Mouse (Mus musculus): Measurements from ENCODE around the gene AI837181. TPM values are rescaled to one million over a fixed set of nuclear protein-coding genes. Genes with fewer than 3 reads are reported as not detected.
A peak's percentile ranks its signal among the peaks of the same experiment; 100 is the strongest.
"Not testable (repeated sequence)": the region's sequence is repeated elsewhere in the genome, so short reads cannot be mapped to it uniquely, and the experiment has no call there.

The AI837181 gene
- total RNA-seq (2021), result 10 to 100 TPM; 61.9 to 70.7 TPM
- long read RNA-seq, experiment 1, transcript AI837181-202 (2 exons, 1,528 nt), result major isoform, 41 of 97 reads
- long read RNA-seq, experiment 1, transcript AI837181-201 (2 exons, 1,529 nt), result minor isoform, 5 of 97 reads
- long read RNA-seq, experiment 1, partial matches to known transcripts, result 0 of 97 reads
- long read RNA-seq, experiment 1, other reads (novel, unspliced or antisense), result 51 of 97 reads
- long read RNA-seq, experiment 2, transcript AI837181-202 (2 exons, 1,528 nt), result major isoform, 44 of 106 reads
- long read RNA-seq, experiment 2, transcript AI837181-201 (2 exons, 1,529 nt), result minor isoform, 6 of 106 reads
- long read RNA-seq, experiment 2, partial matches to known transcripts, result 0 of 106 reads
- long read RNA-seq, experiment 2, other reads (novel, unspliced or antisense), result 56 of 106 reads

DNA sequence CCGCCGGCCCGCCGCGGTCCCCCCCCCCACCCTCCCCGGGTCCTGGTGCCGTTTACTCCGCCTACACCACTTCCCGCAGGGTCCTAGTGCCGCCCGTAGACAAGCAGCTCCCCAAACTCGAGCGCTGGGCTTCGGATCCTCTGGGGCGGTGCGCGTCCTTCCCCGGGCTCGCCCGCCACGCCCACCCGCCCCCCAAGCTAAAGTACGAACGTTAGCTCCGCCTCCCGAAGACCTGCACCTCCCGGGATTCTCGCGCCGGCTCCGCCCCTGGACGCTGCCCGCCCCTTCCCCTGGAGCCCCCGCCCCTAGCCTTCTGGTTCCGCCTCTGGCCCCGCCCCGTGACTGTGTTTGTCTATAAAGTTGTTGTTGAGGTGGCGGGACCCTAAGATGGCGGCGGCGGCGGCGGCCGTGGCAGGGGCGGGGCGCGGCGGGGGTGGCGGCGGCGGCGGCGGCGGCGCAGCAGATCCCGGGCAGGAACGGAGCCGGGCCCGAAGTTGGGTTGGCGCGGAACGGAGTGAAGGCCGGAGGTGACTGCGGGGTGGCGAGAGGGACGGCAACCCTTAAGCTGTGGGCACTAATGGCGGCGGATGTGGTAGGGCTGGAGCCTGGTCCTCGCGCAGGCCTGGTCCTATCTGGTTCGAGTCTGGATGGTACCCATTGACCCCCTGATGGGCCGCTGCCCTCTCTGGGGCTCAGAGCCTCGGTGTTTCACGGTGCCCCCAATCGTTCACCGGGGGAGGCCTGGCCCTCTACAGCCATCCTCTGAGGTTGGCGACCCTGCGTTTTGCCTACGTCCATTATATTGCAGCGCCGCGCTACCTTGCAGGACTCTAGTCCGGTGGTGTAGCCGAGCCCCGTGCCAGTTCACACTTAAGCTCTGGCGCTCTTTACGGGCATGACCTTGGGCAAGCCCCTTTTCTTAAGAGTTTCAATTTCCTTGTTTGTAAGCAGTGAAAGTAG is at the start of gene AI837181, which contains the start of gene Drap1:
TSS of gene AI837181 (plus strand) at position 363 of the 960 bp plus-strand sequence.
TSS of gene Drap1 (minus strand) at position 198 of the 960 bp plus-strand sequence.
- DNase-seq (ENCODE audit: low spot score in 2 of 2), result peak; percentile 93 to 94
- no peak for TF ChIP-seq CTCF (conservative IDR thresholded peaks at IDR 0.05)
- Histone ChIP-seq H3K4me3 (peak within 1 kb of the TSS; percentile 98), H3K27ac (peak within 1 kb of the TSS; percentile 97)

DNA sequence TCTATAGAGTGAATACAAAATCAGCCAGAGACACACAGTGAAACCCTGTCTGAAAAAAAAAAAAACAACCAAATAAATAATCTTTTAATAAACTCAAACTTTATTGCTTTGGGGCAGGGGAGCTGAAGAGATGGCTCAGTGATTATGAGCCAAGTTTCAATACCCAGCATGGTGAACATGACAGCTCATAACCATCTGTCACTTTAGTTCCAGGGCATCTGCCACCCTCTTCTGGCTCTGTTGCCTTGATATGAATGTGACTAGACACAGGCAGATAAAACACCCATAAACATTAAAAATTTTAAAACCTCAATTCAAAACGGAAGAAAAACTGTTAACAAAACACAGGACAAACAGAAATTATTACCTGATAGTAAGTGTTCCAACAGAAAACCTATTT is 47.5 kb upstream of the AI837181 start:
- peak overlapping the region; percentile 82 for H3K27ac ChIP-seq
- no peak overlapping the region for H3K4me3 ChIP-seq
- TF ChIP-seq CTCF (conservative IDR thresholded peaks at IDR 0.05), result no peak
- DNase-seq (ENCODE audit: low spot score in 2 of 2), result peak; percentile 80 to 82

DNA sequence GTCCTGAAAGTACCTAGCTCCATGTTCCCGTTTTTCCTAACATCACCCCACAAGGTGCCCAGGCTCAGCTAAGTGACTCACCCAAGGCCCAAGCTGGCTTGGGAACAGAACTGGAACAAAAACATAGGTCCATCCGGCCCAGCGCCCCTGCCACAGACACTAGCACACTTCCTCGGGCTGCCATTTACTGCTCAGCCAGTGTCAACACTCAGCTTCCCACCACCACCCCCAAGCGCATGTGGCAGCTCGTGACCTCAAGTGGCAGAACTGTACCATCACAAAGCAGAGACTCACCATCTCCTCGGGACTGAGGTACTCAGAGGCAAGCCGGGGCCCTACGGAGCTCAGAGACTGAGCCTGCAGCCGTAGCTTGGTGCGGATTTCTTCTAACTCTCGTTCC is 41.6 kb upstream of the AI837181 start:
- DNase-seq (ENCODE audit: low spot score in 2 of 2), result no peak
- Histone ChIP-seq H3K27ac (no peak overlapping the region), H3K4me3 (no peak overlapping the region)
- TF ChIP-seq CTCF (conservative IDR thresholded peaks at IDR 0.05), result no peak

DNA sequence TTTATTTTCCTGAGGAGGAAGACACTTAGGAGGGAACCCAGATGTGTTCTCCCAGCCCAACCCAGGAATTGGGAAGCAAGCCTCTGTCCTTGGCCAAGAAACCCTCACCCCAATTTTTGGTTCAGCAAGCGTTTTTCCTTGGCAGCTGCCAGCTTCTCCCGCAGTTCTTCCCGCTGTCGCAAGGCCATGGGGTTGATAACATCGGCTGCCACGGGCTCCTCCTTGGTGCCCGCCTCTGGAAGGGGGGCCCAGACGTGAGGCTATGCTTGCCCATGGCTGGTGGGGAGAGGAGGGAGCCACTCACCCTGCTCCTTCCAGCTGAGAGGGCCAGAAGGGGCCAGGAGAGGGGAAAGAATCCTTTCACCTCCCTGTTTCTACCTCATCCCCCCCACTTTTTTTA is 40.2 kb upstream of the AI837181 start:
- DNase-seq (ENCODE audit: low spot score in 2 of 2), result no peak
- H3K27ac ChIP-seq, result no peak overlapping the region
- TF ChIP-seq CTCF (conservative IDR thresholded peaks at IDR 0.05), result no peak
- H3K4me3 ChIP-seq, result no peak overlapping the region

DNA sequence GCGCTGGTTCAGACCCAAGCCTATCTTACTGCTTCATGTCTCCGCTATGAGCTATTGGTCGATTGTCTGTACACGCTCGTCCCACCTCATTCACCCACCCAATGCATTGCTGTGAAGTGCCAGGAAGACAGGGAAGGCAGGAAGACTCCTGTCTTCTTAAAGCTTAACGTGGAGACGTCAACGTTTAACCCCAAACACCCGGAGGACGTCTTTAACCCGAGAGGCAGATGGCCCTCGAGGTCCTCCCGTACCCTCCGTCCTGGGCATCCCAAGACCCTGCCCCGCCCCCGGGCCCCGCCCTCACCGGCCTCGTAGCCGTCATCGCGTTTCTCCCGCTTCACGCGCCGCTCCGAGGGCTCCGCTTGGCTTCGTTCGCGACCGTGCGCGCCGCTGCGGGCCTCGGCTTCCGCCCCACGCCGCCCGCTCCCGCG is 36.9 kb upstream of the AI837181 start:
- peak overlapping the region; percentile 87 for H3K4me3 ChIP-seq
- DNase-seq (ENCODE audit: low spot score in 2 of 2), result no peak
- no peak for TF ChIP-seq CTCF (conservative IDR thresholded peaks at IDR 0.05)

DNA sequence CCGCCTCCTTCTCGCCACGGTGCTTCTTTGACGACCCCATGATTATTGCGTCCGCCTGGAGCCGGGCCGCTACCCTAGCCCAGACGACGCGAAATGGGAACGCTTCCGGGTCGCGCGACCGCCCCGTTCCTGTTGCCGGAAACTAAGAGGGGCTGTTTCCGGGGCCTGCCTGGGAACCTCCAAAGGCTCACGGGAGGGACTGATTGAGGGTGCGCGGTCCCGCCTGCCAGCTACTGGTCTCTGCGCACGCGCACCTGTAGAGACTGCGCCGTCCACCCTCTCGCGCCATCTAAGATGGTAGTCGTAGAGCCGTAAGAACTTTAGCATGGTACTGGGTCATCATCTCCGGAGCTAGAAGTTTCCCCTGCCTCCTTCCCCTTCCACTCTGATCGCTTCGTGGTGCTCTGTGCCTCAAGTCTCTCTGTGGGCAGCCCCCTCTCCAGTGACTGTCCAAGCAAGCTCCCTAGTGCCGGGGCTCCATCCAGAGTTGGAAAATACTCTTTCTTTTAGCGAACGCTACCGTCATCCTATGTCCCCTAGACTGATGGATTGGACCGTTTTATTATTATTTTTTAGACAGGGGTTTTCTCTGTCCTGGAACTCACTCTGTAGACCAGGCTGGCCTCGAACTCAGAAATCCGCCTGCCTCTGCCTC is 36.2 kb upstream of the AI837181 start, which contains the start of gene Sart1:
TSS of gene Sart1 (minus strand) at position 116 of the 655 bp plus-strand sequence.
- DNase-seq (ENCODE audit: low spot score in 2 of 2), result peak; percentile 95 to 96
- H3K27ac ChIP-seq, result peak within 1 kb of the TSS; percentile 99
- no peak for TF ChIP-seq CTCF (conservative IDR thresholded peaks at IDR 0.05)
- peak within 1 kb of the TSS; percentile 87 for H3K4me3 ChIP-seq

More for the DNA sequence above, 36.9 kb upstream of the AI837181 start:
- peak overlapping the region; percentile 99 for H3K27ac ChIP-seq

DNA sequence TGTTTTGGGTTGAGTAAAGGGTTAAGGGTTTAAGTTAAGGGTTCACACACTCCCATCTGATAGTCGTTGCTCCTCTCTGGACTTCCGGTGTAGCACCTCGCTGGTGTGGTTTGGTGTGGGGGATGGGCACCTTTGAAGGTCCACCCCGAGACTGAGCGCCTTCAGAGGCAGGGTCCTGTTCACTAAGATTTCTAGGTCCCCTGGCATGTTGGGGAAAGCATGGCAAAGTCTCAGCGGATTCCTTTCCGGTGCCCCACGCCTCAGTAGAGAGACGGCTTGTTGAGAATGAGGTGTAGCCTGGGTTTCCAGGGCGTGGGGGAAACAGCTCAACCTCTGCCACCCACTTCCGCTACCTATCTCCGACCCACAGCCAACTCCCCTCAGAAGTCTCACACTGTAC is 35.3 kb upstream of the AI837181 start:
- TF ChIP-seq CTCF (conservative IDR thresholded peaks at IDR 0.05), result no peak
- no peak for DNase-seq (ENCODE audit: low spot score in 2 of 2)
- peak overlapping the region; percentile 87 for H3K4me3 ChIP-seq
- H3K27ac ChIP-seq, result peak overlapping the region; percentile 99

DNA sequence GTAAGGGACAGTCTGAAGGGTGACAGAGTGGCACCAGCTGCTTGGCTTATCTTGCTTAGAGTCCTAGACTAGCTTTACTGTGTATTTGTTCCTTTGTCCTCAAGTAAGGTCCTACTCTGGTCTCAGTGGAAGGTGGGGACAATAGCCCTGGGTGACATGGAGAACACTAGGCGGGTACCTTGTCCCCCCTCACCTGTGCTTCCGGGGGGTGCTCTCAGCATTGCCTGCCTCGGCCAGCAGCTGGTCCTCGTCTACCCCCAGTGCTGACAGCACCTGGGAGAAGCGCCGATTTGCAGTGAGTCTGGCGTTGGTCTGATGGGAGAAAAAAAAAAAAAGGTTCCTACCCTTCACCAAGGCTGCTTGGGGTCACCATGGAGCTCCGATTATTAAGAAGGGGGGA is 34.5 kb upstream of the AI837181 start:
- no peak for DNase-seq (ENCODE audit: low spot score in 2 of 2)
- Histone ChIP-seq H3K4me3 (no peak overlapping the region), H3K27ac (0 out of 2 replicates have a peak overlapping the region, but pooled peaks have one; percentile 23)
- no peak for TF ChIP-seq CTCF (conservative IDR thresholded peaks at IDR 0.05)

DNA sequence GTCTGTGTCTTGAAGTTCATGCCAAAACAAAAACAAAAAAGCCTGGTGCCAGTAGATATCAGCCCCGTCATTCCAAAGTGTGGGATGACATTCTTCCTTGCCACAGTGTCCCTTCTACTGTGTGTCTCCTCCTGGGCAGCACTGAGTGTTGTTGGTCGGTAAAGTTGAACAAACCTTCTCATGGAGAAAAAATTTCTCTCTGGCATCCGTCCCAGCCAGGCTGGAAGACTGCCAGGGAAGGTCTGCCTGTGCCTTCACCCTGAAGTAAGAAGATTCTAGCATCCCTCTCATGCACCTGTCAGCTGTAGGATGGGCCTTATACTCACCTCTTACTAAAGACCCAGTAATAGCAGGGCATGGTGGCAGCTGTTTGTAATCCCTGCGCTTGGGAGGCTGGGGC is 32.1 kb upstream of the AI837181 start:
- Histone ChIP-seq H3K27ac (no peak overlapping the region), H3K4me3 (no peak overlapping the region)
- no peak for DNase-seq (ENCODE audit: low spot score in 2 of 2)
- no peak for TF ChIP-seq CTCF (conservative IDR thresholded peaks at IDR 0.05)

DNA sequence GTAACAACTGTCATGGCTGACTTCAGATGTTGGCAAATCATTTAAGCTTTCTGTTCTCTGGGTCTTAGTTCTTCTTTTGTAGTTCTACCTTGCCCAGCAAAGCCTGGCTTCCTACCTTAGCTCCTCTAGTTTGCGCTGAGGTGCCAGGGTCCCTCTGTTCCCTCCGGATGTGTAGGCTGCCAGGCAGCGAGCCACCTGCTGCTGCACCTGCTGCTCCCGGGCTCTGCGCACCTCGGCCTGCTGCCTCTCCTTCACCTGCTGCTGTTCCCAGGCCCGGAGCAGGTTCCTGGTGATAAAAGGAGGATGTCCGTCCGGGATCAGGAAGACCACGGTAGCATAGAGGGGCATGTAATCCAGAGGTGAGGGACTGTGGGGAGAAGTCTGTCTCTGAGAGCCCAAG is 30.8 kb upstream of the AI837181 start:
- H3K27ac ChIP-seq, result no peak overlapping the region

DNA sequence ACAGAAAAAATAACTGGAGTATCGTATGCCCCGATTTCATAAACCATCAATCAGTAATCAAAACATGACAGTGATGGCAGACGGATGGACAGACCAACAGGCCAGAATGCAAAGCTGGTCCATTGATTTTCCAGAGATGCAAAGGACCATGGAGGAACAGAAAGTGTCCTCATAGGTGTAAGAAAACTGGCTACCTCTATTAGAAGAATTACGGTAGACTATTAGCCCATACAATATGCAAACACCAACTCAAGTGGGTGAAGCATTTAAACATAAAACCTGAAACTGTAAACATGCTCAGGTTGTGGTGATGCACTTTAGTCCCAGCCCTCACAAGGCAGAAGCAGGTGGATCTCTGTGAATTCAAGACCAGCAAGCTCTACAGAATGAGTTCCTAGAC is 29.6 kb upstream of the AI837181 start:
- TF ChIP-seq CTCF (conservative IDR thresholded peaks at IDR 0.05), result no peak
- Histone ChIP-seq H3K4me3 (no peak overlapping the region), H3K27ac (no peak overlapping the region)
- DNase-seq (ENCODE audit: low spot score in 2 of 2), result no peak

More for the DNA sequence above, 30.8 kb upstream of the AI837181 start:
- no peak overlapping the region for H3K4me3 ChIP-seq
- TF ChIP-seq CTCF (conservative IDR thresholded peaks at IDR 0.05), result no peak
- DNase-seq (ENCODE audit: low spot score in 2 of 2), result no peak

DNA sequence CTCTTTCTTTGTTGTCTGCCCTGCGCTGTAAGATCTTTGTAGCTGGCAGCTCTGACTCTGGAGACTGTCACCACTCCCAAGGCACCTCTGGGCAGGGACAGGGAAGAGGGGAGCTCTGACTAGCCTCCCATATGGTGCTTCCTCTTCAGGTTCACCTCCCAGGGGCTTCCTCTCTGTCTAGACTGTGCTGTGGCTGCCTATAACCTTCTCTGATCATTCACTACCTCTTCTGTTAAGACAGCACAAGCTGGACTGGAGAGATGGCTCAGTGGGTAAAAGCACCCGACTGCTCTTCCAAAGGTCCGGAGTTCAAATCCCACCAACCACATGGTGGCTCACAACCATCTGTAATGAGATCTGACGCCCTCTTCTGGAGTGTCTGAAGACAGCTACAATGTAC is 23.9 kb upstream of the AI837181 start:
- not testable (repeated sequence) for H3K27ac ChIP-seq; DNase-seq (ENCODE audit: low spot score in 2 of 2); H3K4me3 ChIP-seq
- TF ChIP-seq CTCF (conservative IDR thresholded peaks at IDR 0.05), result peak; percentile 21; the same call in 1 of the 2 replicates
